Mouse (Mus musculus) right cerebral cortex, postnatal 25 days (tissue): Measurements from ENCODE around the gene Bcl11a.

Experiments used
- DNase-seq: peaks from one replicate; pipeline ENCODE4 v3.0.0; 2022

Bcl11a gene

DNA sequence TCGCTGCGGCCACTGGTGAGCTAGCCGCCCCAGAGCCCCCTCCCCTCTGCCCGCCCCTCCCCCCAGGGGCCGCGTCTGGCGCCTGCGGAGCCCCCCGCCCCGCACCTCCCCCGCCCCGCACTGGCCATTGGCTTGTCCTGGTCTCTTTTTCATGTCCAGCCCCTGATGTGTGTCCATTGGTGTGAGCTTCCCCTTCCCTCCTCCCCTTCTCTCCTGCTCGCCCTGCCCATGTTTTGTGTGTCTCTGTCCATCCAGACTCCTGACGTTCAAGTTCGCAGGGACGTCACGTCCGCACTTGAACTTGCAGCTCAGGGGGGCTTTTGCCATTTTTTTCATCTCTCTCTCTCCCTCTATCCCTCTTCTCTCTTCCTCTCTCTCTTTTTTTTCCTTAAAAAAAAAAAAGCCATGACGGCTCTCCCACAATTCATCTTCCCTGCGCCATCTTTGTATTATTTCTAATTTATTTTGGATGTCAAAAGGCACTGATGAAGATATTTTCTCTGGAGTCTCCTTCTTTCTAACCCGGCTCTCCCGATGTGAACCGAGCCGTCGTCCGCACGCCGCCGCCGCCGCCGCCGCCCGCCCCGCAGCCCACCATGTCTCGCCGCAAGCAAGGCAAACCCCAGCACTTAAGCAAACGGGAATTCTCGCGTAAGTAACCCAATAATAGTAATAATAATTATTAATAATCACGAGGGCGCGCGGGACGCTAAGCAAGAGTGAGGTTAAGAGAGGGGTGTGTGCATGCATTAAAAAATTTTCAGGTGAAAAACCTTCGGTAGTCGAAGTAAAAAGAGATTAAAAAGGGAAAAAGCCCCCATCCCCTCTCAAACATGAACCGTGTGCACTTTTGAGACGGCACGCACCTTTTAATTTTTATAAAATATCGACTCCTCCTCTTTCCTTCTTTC lies at the start of gene Bcl11a:
Gene Bcl11a (plus strand): TSS at position 262 of the 911 bp plus-strand sequence.
- DNase-seq = no peak

DNA sequence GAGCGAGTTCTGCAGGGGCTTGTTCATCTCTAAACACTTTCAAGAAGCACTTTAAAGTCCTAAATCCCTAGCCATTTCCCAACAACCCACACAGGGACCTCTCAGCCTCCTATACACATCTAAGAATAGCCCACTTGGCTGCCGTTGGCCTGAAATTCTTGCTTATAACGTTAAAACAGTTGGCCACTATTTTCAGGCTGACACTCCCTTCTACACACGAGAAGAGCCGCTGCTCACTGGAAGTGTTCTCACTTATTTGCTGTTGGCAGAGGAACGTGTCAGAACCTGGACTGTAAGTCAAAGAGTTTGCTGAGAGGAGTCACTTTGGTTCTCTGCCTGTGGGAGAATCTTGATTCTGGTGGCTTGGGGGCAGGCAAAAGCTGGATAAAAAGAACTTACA lies 33.8 kb upstream of the Bcl11a start:
- DNase-seq = peak; percentile 34

DNA sequence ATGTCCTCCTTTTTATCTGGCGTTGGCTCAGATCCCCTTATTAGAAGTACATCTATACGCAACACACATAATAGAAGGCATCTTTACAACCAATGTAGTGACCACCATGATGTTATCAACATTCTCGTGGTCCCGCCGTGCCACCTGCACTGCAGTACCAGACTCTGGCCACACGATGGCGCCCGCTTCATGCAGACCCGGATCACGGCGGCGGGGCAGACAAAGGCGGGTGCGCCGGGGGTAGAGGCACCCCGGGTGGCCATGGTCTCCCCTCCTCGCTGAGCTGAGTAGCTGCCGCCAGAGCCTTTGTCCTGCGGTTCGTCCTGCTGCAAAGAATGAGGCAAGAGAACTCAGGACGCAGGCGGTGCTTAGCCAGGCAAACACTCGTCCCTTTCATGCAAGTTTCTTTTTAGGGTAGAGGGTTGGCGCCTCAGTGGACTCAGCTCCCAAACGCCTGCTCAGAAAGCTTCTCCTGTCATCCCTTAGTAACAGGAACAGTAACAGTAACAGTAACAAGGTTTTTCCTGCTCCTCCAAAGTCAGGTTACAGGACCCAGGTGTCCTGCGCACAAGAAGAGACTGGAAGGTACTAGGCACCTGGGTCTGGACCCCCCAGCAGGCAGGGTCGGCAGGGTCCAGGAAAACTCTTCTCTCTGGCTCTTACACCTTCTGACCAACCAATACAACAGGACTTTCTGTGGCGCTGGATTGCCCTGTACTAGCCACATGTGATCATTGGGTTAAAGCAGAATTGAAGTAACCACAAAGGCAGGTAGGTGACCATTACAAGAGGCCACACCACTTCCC lies 28.4 kb upstream of the Bcl11a start:
- DNase-seq = peak; percentile 84

DNA sequence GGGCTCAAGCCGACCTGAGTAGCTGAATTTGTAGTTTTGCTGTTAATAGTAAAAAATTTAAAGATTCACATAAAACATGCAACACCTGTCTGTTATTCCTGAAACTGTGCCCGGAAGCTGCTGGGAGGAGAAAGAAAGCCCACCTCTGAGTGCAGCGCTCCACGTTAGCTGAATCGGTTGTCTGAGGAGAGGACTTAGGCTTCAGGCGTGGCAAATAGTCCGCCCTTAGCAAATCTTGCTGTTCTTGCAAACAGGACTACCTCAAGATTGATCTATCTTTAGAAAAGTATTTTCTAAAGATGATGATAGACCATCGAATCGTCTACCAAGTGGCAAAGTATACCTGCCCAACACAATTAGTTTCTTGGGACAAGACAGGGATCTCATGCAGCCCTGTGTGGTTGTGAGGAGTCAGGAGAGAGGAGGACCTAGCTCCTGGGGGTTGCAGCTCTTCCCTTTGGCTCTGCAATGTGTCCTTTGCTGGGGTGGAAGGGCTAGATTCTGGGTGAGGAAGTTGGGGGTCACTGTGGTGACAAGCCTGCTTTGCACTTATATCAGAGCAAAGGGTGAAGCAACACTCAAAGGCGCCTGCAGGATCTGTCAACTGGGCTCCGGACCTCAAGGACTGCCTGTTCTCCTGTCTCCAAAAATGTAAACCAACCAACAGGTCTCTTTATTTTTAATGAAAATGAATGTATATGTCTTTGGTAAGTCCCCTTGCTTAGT lies 27.7 kb upstream of the Bcl11a start:
- DNase-seq = no peak

DNA sequence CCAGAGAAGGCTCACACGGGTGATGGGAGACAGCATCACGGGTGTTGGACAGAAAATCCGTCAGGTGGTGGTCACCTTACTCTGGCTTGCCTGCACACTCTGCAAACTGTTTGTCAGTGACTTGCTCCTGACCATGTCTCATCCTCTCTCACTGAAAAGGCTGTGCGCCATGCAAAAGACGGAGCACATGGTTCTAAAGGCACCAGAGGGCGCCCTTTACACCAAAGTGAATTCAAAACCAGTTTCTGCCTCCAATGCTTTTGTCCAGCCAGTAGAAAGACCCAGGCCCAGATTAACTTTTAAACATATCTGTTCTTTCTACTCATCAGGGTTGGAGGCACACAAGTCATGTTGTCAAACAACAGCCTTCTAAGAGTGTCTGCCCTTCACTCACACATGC lies 25.0 kb upstream of the Bcl11a start:
- DNase-seq = no peak

DNA sequence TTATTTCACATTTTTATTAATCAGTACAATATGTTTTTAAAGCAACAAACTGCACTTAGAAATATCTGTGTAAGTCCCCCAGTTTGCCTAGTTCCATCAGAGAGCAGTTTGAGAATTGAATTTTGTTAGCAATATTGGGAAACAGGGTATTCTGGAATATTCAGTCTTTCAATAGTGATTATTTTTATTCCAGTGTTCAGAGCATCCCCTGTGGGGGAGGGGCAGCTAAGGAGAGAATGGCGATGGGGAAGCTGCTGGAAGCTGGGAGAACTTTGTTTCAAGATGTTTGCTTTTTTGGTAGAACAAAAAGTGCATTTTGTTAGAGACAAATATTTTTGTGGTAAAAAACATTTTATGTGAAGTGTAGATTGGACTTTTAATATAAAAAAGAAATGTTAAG lies 18.7 kb upstream of the Bcl11a start:
- DNase-seq = no peak

DNA sequence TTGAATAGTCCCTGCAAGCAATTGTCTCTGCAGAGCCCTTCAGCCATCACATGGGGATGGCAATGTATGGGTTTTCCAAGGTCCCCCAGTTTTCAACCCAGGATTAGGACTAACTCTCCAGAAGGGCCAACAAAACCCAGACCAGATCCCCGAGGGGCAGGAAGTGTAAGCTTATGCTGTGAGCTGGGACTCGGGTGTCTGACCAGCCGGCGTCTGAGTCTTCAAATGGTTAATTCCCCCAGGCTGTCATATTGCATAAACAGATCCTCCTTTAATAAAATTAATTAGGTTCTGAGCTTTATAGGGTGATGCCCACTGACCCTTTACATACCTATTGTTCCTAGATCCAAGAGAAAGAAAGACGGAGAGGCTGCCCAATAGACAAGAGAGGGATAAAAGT lies 17.4 kb upstream of the Bcl11a start:
- DNase-seq = no peak

DNA sequence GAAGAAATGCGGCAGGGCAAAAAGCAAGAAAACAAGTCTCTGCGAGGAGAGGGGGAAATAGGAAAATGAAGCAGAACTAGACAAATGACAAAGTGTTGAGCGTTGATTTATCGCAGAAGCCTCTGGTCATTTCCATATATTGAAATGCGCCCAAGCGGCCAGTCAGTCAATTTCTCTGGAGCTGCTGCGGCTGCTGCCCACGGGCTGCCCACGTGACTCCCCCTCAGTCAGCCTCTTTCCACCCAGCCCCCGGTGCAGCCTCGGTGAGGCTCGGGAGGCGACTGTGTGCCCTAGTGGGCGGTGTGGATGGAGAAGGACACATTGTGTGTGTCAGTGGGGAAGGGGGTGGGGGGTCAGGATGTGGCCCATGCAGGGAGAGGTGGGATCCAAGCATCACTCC lies 16.0 kb upstream of the Bcl11a start:
- DNase-seq = no peak

DNA sequence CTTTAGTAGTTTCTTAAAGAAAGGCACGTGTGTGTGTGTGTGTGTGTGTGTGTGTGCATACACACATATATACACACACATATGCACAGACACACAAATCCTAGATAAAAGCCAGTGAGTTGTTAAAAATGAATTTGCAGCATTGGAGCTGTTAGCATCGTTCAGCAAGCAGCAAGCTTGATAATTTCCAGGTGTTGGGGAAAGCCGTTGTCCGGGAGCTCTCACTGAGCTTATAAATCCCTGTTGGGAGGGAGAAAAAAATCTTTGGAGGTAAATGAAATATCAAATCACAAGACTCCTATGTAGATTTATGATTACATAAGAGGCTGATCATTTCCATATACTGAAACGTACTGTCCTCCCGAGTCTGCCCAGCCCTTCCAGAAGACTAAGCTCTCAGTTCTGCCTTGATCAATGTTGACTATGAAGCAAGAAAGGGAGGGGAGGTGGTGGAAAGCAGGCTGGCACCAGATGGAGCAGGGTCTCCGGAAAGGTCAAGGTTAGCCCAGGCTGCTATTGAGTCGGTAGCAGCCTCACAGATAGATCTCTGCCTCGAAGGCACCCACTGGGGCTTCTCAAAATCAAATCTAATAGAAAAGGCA lies 15.3 kb upstream of the Bcl11a start:
- no peak for DNase-seq

DNA sequence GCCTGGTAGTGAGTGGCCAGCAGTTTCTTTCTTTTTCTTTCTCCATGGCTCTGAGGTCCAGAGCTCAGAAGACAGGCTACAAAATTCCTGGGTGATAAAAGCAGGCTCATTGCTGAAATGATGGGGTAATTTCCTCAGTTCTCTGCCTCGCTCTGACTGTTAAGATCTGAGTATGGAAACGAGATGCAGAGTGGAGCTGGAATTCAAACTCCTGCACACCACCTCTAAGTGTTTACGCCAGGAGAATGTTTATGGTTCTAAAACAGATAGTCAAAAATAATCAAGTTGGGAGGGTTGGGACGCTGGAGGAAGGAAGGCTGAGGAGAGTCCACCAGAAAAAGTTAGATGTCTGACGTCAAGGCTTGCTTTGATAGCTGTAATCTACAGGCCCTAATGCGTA lies 13.6 kb upstream of the Bcl11a start:
- no peak for DNase-seq

DNA sequence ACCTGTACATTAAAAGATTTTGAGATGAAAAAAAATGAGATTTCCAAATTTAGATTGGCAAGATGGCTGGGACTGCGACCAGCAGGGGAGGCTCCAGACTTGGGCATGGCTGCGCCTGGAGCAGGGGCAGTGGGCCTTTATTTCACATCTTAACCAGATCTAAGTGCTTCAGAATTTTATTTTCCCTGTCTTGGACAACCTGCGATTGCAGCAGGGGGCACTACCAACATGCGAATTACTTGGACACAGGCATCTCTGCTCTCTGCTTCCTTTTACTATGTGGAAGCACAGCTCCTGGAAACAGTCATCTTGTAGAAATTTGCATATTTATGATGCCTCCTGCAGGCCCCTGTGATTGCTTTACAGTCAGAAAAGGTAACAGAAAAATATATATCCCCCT lies 12.5 kb upstream of the Bcl11a start:
- no peak for DNase-seq

DNA sequence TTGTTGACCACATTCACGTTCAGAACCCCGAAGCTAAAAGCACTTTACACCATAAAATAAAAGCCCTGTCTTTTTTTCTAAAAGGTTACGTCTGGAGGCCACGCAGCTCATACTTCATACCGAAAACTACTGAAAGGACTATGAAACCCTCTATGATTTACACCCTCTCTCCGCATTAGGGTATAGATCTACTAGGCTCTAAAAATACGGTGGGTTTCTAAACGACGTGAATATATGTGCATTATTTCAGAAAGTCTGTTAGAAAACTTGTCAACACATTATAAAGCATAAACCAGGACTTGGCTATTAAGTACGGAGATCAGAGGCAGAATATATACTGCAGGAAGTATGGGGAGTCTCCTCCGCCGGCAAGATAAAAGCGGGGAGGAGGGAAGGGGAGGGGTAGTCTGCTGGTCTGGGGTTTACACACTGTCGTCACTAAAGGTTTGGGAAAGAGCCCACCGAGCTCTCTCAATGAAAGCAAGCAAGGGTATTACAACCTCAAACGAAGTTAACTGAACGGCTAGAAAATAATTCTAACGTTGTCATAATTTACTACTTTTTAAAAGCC lies 3.8 kb upstream of the Bcl11a start:
- no peak for DNase-seq

DNA sequence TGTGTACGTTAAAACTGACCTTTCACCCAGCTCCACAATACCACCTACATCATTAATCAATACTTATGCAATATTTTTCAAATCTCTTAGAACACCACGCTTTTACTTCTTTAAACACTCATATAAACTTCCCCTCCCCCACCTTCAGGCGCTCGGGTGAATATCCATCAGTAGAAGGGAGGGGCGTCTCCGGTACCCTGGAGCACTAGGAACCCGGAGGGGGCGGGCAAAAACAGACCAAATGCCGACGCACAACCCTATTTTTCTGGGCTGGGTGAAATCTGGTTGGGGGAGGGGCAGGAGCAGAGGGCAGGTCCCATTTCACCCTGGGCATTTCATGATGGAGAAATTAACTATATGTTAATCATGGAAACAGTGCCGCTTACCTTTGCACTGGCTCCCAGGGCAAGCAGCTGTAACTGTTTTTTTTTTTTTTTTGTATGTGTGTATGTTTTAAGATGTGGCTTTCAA lies 3.2 kb upstream of the Bcl11a start, which contains the start of gene A830031A19Rik:
Gene A830031A19Rik (minus strand): TSS at position 421 of the 471 bp plus-strand sequence.
- DNase-seq = no peak

DNA sequence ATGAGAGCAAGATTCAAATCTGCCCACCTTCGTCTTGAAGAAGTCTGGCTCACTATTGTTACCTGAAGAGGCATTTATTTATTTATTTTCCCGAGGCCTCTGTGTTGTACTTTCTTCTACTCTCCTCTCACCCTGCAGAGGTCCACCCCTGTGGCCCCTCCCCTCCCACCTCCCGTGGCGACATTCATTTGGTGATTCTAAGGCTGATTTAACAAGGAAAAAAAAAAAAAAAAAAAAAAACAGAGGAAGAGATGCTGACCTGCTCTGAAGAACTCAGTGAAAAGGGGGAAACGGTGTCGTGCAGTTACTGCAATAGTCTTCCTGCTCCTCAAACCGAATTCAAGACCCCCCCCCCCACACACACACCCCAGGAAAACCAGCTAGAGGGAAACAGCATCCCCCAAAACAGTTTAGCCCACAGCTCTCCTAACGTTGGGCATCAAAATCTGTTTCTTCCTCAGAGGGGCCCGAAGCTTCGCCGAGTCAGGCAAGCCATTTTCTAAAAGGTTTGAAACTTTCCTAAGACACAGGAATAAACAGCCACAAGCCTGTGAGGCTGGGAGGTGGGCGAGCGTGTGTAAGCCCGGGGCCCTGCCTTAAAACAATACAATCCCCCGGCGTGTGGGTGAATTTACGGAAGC lies 2.2 kb upstream of the Bcl11a start:
- DNase-seq = no peak

DNA sequence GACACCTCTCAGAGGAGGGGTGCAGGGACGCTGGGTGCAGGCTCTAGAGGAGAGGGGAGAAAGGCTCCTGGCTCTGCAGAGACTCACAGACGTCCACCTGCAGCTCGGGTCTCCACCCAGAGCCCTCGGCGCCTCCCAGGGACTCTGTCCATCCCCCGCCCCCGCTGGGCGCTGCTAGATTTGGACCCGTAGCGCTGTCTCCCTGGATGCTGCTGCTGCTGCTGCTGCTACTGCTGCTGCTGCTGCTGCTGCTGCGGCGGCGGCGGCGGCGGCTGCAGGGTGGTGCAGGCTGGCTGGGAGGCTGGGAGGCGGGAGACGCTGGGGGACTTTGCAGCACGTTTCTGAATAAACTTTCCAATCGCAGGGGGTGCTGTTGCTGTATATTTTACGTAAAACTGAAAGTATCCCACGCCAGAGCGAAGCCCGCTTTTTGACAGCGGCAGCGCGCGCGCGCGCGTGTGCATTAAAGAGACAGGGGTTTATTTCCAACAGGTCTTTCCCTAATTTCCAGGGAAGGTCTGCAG lies 1.7 kb upstream of the Bcl11a start:
- peak; percentile 84 for DNase-seq

DNA sequence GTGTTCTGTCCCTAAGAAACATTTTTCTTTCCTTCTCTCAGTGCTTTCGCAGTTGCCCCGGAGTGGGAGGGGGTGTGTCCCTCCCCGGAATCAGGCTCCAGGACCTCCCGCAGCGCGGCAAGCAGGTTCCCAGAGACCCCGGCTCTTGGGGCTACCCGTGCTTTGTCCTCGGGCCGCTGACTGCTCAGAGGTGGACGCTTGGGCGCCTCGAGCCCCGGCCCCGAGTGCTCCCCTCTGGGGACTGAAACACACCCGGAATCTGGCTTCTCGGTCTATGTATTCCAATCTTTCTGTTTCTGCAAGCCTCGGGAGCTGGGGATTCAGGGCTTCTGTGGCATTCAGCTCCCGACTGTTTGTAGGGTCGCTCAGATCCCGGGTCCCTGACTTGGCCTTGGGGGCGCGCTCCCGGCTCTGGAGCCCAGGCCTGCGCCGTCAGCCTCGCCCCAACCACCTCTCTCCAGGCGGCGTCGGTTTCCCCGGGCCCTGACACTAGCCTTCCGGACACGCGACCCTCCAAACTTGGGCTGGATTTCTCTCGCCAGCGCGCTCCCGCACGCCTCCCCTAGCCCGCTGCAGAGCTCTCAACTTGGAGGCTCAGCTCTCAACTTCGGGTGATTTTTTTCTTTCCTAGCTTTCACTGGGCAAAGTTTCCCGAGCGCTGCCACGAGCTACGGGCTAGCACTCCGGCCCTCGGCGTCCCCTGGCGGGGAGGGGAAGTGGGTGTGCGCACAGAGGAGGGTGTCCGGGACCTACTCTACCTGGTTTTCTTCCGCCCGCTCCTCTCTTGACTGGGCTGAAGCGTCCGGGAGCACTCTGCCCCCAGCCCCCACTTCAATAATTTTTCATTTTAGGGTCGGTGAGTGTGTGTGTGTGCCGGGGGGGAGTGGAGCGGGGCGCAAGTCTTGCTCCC lies 780 bp upstream of the Bcl11a start:
- DNase-seq = no peak

DNA sequence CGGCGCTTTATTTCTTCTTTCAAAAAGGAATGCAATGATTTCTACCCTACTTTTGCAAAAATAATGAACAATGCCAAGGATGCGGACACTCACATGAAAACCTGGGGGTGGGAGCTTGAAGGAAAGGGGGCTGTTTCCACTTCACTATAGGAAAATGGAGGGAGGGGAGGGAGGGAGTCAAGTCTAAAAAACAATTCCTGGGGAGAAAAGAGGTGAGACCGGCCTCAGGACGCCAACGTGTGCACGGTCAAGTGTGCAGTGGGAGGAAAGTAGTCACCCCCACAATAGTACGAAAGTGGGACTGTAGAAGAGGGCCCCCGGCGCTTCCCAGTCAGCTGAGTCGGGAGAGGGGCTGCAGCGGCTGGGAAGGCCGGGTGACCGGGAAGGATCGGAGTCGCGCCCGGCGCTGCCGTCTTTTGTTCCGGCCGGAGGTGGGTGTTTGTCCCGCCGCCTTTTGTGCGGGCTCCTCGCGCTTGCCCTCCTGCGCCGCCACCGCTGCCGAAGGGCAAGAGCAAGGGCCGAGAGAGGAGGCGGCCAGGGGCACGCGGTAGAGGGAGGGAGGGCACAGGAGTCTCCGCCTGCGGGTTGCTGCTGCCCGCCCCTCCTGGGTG lies 955 bp downstream of the Bcl11a start:
- DNase-seq = no peak

DNA sequence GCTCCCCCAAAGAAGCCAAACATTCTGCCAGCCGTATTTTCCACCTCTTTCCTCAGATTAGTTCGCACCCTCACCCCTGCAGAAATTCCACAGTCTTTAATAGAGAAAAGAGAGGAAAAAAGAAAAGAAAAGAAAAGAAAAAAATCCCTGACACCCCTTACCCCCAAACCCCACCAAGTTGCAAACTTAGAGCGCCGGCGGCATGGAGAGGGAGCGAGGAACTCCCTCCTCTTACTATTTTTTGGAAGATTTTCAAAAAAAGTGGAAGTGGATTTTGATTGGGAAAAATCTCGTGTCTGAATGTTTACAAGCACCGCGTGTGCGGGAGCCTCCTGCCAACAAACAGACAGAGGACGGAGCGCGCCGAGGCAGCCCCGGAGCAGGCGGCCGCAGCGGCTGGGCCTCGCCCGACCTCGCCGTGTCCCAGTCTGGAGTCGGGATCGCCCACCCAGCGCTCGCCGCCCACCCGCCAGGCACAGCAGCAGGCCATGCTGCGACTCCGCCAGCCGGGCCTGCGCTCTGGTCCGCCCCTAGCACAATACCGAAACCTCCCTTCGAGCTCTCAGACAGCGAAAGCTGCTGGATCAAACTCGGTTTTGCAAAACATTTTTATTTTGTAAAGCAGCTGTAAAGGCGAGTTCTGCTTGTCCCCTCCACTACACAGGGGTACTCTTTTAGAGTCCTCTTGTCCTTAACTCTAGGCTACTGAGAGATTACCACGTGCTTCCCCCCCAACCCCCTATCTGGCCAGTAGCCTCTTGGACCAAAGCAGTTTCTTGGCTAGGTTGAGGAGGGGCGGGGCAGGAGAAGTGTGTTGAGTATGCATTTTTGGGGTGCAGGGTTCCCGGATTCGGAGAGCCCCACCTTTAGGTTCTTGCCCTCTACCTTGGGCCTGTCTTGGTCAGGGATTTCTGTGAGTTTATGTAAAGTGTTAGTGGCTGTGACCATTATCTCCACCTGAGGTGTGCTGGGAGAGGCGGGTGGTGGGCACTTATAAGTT lies 1.8 kb downstream of the Bcl11a start:
- DNase-seq = no peak

DNA sequence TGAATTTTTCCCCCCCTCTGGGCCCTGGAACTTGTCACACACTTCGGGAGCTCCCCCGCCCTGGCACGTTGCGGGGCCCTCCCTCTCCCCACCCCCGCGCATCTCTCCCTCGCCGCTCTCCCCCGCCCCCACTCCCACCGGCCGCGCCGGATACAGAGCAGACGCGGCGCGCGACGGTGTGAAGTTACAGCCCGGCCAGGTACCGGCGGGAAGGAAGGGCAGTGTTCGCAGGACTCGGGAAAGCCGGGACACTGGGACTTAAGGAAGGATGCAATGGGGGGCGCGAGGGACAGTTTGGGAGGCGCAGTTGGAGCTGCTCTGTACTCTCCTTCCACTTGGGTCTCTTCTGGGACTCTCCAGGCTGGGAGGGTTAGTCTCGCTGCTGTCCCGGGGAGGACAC lies 2.7 kb downstream of the Bcl11a start:
- no peak for DNase-seq
